In genomic region chr16:84973446-84974175, GRCm38 (mm10) we compare ENCODE assay signal across 17 mouse cellular contexts.
DNase-seq lines count a peak whose midpoint lies in the region; ATAC-seq and TF ChIP-seq lines count a peak whose summit lies in the region.
"Had no signal": no experiment of that assay in that cellular context is flagged by ENCODE, and none has a peak within 500 bp of the region (broad histone marks: within the 10 kb centered on the region; RNA-seq: fewer than 3 reads in every experiment).

No protein-coding gene starts in this region.

- TF ChIP-seq CTCF in lung, embryonic 14.5 days (IDR thresholded peaks at IDR 0.05; ENCODE audit: low read depth) = no peak

- H3K27ac ChIP-seq in hindbrain, embryonic 15.5 days (replicated peaks) = 0 out of 2 replicates have a peak overlapping the region, but pooled peaks have one; percentile 5
- H3K27ac ChIP-seq in hindbrain, embryonic 12.5 days = no peak overlapping the region
- peak overlapping the region; percentile 47; the same call in 1 of the 2 replicates for H3K27ac ChIP-seq in lung, embryonic 14.5 days (ENCODE audit: low read depth)
- peak overlapping the region; percentile 71 for H3K27ac ChIP-seq in heart, embryonic 12.5 days (ENCODE audit: poor library complexity, severe bottlenecking)
- H3K27ac ChIP-seq in heart, embryonic 16.5 days (ENCODE audit: low read length) = peak overlapping the region; percentile 71
- H3K27ac ChIP-seq: limb, embryonic 12.5 days; liver, embryonic 15.5 days had no signal

- H3K9me3 ChIP-seq in hindbrain, embryonic 15.5 days = no peaks in the 10 kb centered on the region
- no peaks in the 10 kb centered on the region for H3K9me3 ChIP-seq in hindbrain, embryonic 12.5 days (replicated peaks)
- H3K9me3 ChIP-seq in lung, embryonic 14.5 days (ENCODE audit: low read depth, low read length) = no peaks in the 10 kb centered on the region
- no peaks in the 10 kb centered on the region for H3K9me3 ChIP-seq in heart, embryonic 12.5 days (replicated peaks)
- H3K9me3 ChIP-seq in heart, embryonic 16.5 days (replicated peaks; ENCODE audit: control insufficient read depth, low read length) = no peaks in the 10 kb centered on the region
- H3K9me3 ChIP-seq: limb, embryonic 12.5 days; liver, embryonic 15.5 days had no signal

- H3K36me3 ChIP-seq in hindbrain, embryonic 15.5 days = peaks cover 47% of the 10 kb centered on the region
- H3K36me3 ChIP-seq in hindbrain, embryonic 12.5 days = peaks cover 62% of the 10 kb centered on the region
- H3K36me3 ChIP-seq in lung, embryonic 14.5 days (ENCODE audit: insufficient read depth) = peaks cover 63% of the 10 kb centered on the region
- H3K36me3 ChIP-seq in heart, embryonic 12.5 days = peaks cover 46% of the 10 kb centered on the region
- H3K36me3 ChIP-seq in heart, embryonic 16.5 days (ENCODE audit: control insufficient read depth, insufficient read depth) = peaks cover 20% of the 10 kb centered on the region
- H3K36me3 ChIP-seq: liver, embryonic 15.5 days had no signal

- no peak overlapping the region for H3K4me2 ChIP-seq in hindbrain, embryonic 15.5 days
- no peak overlapping the region for H3K4me2 ChIP-seq in hindbrain, embryonic 12.5 days (replicated peaks)
- H3K4me2 ChIP-seq in lung, embryonic 14.5 days = no peak overlapping the region
- no peak overlapping the region for H3K4me2 ChIP-seq in heart, embryonic 12.5 days
- H3K4me2 ChIP-seq in heart, embryonic 16.5 days (ENCODE audit: low read depth, low read length) = 0 out of 2 replicates have a peak overlapping the region, but pooled peaks have one; percentile 4
- H3K4me2 ChIP-seq: limb, embryonic 12.5 days; liver, embryonic 15.5 days had no signal

- WGBS in hindbrain, embryonic 15.5 days = 94% methylated on average over 15 of the region's 15 CpGs
- 94% methylated on average over 15 of the region's 15 CpGs for WGBS in hindbrain, embryonic 12.5 days
- WGBS in lung, embryonic 14.5 days = 92% methylated on average over 15 of the region's 15 CpGs
- WGBS in heart, embryonic 12.5 days = 85% methylated on average over 15 of the region's 15 CpGs
- WGBS in heart, embryonic 16.5 days = 77% methylated on average over 15 of the region's 15 CpGs

- peaks cover 7% of the 10 kb centered on the region; the same call in 1 of the 2 replicates for H3K4me1 ChIP-seq in hindbrain, embryonic 15.5 days (replicated peaks)
- peaks cover 5% of the 10 kb centered on the region; the same call in 1 of the 2 replicates for H3K4me1 ChIP-seq in hindbrain, embryonic 12.5 days
- H3K4me1 ChIP-seq in lung, embryonic 14.5 days (ENCODE audit: insufficient read depth) = 0 out of 2 replicates have a peak, but pooled peaks cover 3% of the 10 kb centered on the region
- H3K4me1 ChIP-seq in heart, embryonic 12.5 days (replicated peaks) = peaks cover 27% of the 10 kb centered on the region
- H3K4me1 ChIP-seq in heart, embryonic 16.5 days (ENCODE audit: control insufficient read depth, insufficient read depth, low read length) = peaks cover 14% of the 10 kb centered on the region
- H3K4me1 ChIP-seq: liver, embryonic 15.5 days; megakaryocyte, embryonic 14.5 days had no signal

- H3K4me3 ChIP-seq in hindbrain, embryonic 15.5 days = no peak overlapping the region
- H3K4me3 ChIP-seq in hindbrain, embryonic 12.5 days = no peak overlapping the region
- no peak overlapping the region for H3K4me3 ChIP-seq in lung, embryonic 14.5 days (ENCODE audit: low read depth, low read length)
- H3K4me3 ChIP-seq in heart, embryonic 12.5 days = no peak overlapping the region
- no peak overlapping the region for H3K4me3 ChIP-seq in heart, embryonic 16.5 days (ENCODE audit: low read length)
- H3K4me3 ChIP-seq: limb, embryonic 12.5 days; liver, embryonic 15.5 days; megakaryocyte, embryonic 14.5 days had no signal

- no peak overlapping the region for H3K9ac ChIP-seq in hindbrain, embryonic 15.5 days
- no peak overlapping the region for H3K9ac ChIP-seq in hindbrain, embryonic 12.5 days
- H3K9ac ChIP-seq in lung, embryonic 14.5 days = no peak overlapping the region
- H3K9ac ChIP-seq in heart, embryonic 12.5 days = no peak overlapping the region
- no peak overlapping the region for H3K9ac ChIP-seq in heart, embryonic 16.5 days (ENCODE audit: low read length)
- H3K9ac ChIP-seq: limb, embryonic 12.5 days; liver, embryonic 15.5 days had no signal

- no peak for DNase-seq in lung, embryonic 14.5 days
- no peak for DNase-seq in lung, adult 18-20 months
- no peak for DNase-seq in urinary bladder, adult 18-20 months (ENCODE audit: low spot score in 2 of 2)
- DNase-seq: adrenal gland, adult 8-10 months; cerebellum, postnatal 10 days; gastrocnemius, postnatal 14 days; retina, postnatal 1 day; thymus, adult 2 months had no signal

- H3K27me3 ChIP-seq in hindbrain, embryonic 15.5 days = no peaks in the 10 kb centered on the region
- H3K27me3 ChIP-seq in hindbrain, embryonic 12.5 days = no peaks in the 10 kb centered on the region
- H3K27me3 ChIP-seq in lung, embryonic 14.5 days (ENCODE audit: insufficient read depth, low read length) = no peaks in the 10 kb centered on the region
- no peaks in the 10 kb centered on the region for H3K27me3 ChIP-seq in heart, embryonic 12.5 days (replicated peaks)
- H3K27me3 ChIP-seq in heart, embryonic 16.5 days (ENCODE audit: control insufficient read depth, insufficient read depth, low read length) = no peaks in the 10 kb centered on the region
- H3K27me3 ChIP-seq: limb, embryonic 12.5 days; liver, embryonic 15.5 days; megakaryocyte, embryonic 14.5 days had no signal

- ATAC-seq in hindbrain, embryonic 15.5 days (ENCODE audit: low FRiP score, low read depth) = no peak
- no peak for ATAC-seq in hindbrain, embryonic 12.5 days (ENCODE audit: low FRiP score)
- no peak for ATAC-seq in lung, embryonic 14.5 days (ENCODE audit: insufficient read depth)
- ATAC-seq in heart, embryonic 12.5 days (ENCODE audit: insufficient number of reproducible peaks, low FRiP score) = 0 out of 2 replicates have a peak, but pooled peaks have one; percentile 59
- peak; percentile 71 for ATAC-seq in heart, embryonic 16.5 days (replicated peaks; ENCODE audit: extremely low read depth, insufficient read depth, low FRiP score)
- ATAC-seq: CD4-positive, CD25-positive, alpha-beta regulatory T cell, adult 4 months; forebrain, embryonic 16.5 days had no signal

Comparison
In these comparisons a context has a peak if more than half of its experiments do, and no peak if none do; other contexts are left out.
1. ATAC-seq: peak in heart, embryonic 12.5 days (single experiment) and heart, embryonic 16.5 days (single experiment); none in hindbrain, embryonic 15.5 days (single experiment), hindbrain, embryonic 12.5 days (single experiment) and lung, embryonic 14.5 days (single experiment).